Mouse (Mus musculus): ENCODE data around the gene Sec14l2. TPM values are rescaled to one million over a fixed set of nuclear protein-coding genes. Genes with fewer than 3 reads are reported as not detected.

Sec14l2 gene
- 0.88 TPM for total RNA-seq (2023)

DNA sequence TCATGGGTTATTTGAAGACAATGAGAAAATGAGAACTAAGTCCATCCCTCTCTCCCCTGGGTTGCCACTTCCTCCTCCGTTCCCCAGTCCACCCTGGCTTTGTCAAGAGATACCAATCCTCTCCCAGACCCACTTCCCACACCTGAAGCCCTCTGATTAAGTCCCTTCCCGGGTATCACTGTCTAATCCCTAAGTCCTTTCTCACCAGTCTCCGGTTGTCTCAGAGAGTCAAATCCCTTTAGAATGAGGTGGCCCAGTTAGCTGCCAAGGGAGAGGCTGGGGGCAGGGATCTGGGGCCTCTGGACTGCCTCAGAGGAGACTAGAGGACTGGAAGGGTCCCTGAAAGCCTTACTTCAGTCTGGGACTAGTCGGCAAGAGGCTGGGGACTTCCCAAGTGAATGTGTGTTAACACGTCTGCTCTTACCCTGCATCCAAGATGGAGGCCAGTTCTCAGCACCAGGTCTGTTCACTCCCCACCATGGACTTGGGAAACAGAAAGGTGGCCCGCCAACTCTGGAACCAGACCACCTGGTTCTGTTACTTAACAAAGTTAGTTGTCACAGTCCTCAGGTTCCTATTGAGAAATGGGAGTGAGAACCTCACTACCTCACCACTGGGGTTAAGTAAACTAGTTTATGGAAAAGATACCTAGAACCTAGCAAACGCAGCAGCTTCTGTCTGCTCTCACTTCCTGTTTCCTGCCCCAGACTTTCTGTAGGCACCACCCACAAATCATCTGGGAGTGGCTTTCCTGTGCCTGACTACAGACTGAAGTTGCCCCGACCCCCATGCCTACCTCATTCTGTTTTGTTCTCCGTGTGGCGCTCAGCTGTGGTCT lies at the start of gene Sec14l2:
Gene Sec14l2 (minus strand): TSS at position 674 of the 838 bp plus-strand sequence.

DNA sequence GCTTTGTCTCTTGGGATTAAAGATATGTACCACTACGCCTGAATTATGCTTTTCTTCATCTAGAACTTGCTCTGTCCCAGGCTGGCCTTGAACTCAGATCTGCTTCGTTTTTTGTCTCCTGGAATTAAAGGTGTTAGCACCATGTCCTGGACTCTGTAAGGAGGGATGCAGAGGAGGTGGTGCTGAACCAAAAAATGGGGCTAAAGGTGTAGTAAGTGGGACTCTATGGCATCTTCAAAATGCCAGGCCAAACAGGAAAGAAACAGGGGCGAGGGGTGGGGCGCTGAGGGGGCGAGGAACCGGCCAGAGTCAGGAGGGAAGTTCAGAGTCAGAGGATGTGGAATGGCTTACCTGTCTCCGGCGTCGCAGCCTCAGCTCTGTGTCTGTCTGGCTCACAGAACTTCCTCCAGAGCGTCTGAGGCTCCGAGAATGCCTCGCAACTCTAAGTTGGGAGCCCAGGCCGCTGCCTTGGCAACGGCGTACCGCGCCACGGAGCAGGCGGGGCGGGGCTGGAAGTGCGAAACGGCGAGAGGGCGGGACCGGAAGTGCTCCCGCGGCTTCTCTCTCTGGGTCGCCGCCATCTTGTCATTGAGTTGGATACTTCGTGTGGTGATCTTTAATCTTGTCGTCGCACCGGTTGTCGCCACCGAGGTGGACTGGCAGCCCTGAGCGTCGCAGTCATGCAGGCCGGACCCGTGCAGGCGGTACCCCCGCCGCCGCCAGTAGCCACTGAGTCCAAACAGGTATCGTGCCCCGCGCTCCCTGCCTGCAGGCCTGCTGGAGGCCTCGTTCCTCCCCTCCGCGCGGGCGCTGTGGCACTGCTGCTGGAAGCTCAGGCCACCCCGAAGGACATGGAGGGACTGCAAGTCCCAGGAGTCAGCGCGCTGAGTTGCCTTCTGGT lies 36.8 kb upstream of the Sec14l2 start, which contains the start of the genes Ccdc157 and Sf3a1:
Gene Ccdc157 (minus strand): TSS at position 486 of the 901 bp plus-strand sequence.
Gene Sf3a1 (plus strand): TSS at position 543 of the 901 bp plus-strand sequence.

DNA sequence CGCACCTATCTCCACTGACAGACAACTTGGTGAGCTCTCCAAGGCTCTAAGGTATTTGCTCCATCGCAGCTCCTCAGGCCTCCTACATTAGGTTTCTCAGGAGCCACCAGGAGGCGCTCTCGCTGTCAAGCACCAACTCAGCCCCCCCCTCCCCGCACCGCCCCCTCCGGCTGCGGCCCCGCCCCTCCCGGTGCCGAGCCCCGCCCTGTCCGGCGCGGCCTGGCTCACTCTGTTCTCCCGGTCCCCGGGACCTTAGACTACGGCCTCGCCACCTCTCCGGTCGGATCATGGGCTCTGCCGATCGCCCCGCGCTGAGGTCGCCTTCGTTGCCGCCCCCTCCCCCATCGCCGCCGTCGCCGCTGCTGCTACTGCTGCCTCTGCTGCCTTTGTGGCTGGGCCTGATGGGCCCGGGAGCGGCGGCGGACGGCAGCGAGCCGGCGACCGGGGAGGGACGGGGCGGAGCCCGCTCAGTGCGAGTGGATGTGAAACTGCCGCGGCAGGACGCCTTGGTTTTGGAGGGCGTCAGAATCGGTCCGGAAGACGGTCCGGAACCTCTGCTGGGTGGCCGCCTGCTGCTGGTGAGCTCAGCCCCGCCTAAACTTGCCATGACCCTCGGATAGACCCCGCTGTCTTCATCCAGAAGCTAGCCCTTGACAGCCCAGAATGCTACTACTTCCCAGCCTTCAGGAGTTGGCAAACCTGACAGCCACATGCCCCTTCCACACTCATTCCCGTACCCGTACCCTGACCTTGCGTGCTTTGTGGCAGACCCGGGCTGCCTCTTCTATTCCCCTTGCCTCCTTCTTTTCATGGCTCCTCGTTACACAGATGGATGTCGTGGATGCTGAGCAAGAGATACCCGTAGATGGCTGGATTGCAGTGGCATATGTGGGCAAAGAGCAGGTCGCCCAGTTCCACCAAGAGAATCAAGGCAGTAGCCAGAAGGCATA lies 12.0 kb upstream of the Sec14l2 start, which contains the start of gene Rnf215:
Gene Rnf215 (plus strand): TSS at position 217 of the 950 bp plus-strand sequence.

DNA sequence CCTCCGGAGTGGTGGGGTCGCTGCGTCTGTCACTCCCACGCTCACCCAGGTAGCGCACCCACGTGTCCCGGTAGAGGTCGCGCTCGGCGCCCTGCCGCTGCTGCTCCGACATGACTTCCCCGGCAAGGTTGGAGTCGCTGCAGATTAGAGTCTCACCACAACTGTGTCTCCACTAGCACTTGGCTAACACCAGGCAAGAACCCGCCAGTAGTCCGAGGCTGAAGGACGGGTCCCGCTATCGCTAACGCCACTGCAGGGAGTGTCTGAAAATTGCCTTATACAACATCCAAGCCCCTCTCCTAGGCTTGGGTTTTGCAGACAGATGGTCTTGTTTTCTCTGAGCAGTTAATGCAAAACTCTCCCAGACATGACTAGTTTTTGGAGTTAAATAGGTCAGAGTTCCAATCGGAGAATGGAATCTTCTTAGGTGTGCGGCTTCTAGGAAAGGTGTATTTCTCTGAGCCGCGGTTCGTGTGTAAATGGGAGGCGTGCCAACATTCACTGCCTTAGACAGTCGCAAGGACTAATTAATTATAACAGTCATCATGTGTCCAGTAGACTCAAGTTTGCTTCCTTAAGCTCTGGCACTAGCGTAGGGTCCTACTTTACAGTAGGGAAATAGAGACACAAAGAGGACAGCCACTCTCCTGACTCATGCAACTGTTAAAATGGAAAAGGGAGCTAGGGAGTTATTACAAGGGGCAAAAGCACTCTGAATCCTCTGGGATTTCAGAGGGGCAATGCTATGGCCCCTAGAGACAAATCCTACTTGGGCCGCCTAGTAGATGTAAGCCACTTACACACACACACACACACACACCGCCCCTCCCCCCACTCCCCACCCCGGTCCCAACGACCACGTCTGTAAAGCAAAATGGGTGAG lies 27.8 kb downstream of the Sec14l2 start, which contains the start of gene Mtfp1:
Gene Mtfp1 (minus strand): TSS at position 275 of the 883 bp plus-strand sequence.

DNA sequence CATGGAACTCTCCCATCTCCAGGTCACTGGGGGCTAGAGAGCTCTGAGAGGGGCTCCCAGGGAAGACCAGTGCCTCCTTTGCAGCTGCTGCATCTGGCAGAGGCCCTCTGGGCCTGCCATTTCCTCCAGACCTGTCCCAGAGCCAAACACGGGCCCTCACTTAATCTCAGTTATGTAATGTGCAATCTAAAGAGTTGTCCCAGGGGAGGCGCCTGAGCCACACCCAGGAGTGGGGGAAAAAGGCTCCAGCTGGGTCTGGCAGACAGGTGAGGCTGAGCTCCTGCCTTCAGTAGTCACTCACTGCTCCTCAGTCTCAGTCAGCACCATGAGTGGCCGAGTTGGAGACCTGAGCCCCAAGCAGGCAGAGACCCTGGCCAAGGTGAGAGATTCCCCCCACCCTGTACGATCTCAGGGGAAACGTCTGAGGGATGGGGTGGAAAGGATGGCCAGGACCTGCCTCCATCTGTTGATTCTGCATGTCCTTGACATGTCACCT lies 58.5 kb downstream of the Sec14l2 start, which contains the start of gene Sec14l3:
Gene Sec14l3 (plus strand): TSS at position 215 of the 496 bp plus-strand sequence.

Other genes with a start within 250 kb of the Sec14l2 start
- gene 4921536K21Rik, start 228.3 kb downstream of the Sec14l2 start, total RNA-seq (2023): not detected
- gene Dusp18, start 228.2 kb downstream of the Sec14l2 start, total RNA-seq (2023): 2.8 TPM
- gene Slc35e4, start 208.8 kb downstream of the Sec14l2 start, total RNA-seq (2023): 1.7 TPM
- gene Tcn2, start 191.3 kb downstream of the Sec14l2 start, total RNA-seq (2023): 10.8 TPM
- gene Pes1, start 159.4 kb downstream of the Sec14l2 start, total RNA-seq (2023): 78.1 TPM
- not detected for gene 4930556J24Rik, start 146.6 kb downstream of the Sec14l2 start, total RNA-seq (2023)
- not detected for gene Gal3st1, start 139.8 kb downstream of the Sec14l2 start, total RNA-seq (2023)
- not detected for gene Sec14l4, start 92.0 kb downstream of the Sec14l2 start, total RNA-seq (2023)
- gene Sec14l3, start 58.6 kb downstream of the Sec14l2 start, total RNA-seq (2023): not detected
- 2.6 TPM for gene Mtfp1, start 28.0 kb downstream of the Sec14l2 start, total RNA-seq (2023)
- 18.4 TPM for gene Rnf215, start 11.8 kb upstream of the Sec14l2 start, total RNA-seq (2023)
- 6.1 TPM for gene Ccdc157, start 36.9 kb upstream of the Sec14l2 start, total RNA-seq (2023)
- 54.8 TPM for gene Sf3a1, start 36.9 kb upstream of the Sec14l2 start, total RNA-seq (2023)
- gene Tbc1d10a, start 63.4 kb upstream of the Sec14l2 start, total RNA-seq (2023): 62.8 TPM
- gene Castor1, start 94.8 kb upstream of the Sec14l2 start, total RNA-seq (2023): 12.9 TPM
- 12.0 TPM for gene Osm, start 113.0 kb upstream of the Sec14l2 start, total RNA-seq (2023)
- gene Lif, start 134.1 kb upstream of the Sec14l2 start, total RNA-seq (2023): 0.18 TPM